Mouse (Mus musculus) limb, embryonic 12.5 days (tissue): ENCODE data around the gene Ifnl3. TPM values are rescaled to one million over a fixed set of nuclear protein-coding genes. Genes with fewer than 3 reads are reported as not detected.

Source experiments
- ATAC-seq: fragments of 200-750 bp; cut with Nextera tagmentation; 2 replicates; pipeline ENCODE4 v1.8.0; 2017; ENCODE audit warnings: low read depth, moderate TSS enrichment; ENCODE audit not compliant: insufficient number of reproducible peaks, insufficient read depth, low FRiP score, low TSS enrichment
- H3K27ac ChIP-seq: fragments of 300-500 bp; sonication (generic); 2 replicates; pipeline ENCODE4 v1.5.1; 2016; ENCODE audit warnings: mild to moderate bottlenecking, moderate library complexity
- H3K27me3 ChIP-seq: fragments of 300-500 bp; sonication (generic); 2 replicates; pipeline ENCODE4 v1.6.1; 2016; ENCODE audit warnings: mild to moderate bottlenecking, moderate library complexity
- H3K36me3 ChIP-seq: fragments of 300-500 bp; sonication (generic); 2 replicates; pipeline ENCODE4 v1.6.1; 2016; ENCODE audit warnings: mild to moderate bottlenecking, moderate library complexity
- H3K4me1 ChIP-seq: fragments of 300-500 bp; sonication (generic); replicated peaks from 2 replicates; pipeline ENCODE4 v1.6.1; 2016
- H3K4me2 ChIP-seq: fragments of 300-500 bp; sonication (generic); 2 replicates; pipeline ENCODE4 v1.6.1; 2016; ENCODE audit warnings: mild to moderate bottlenecking, moderate library complexity
- H3K4me3 ChIP-seq: fragments of 300-500 bp; sonication (generic); replicated peaks from 2 replicates; pipeline ENCODE4 v1.5.1; 2016; ENCODE audit warnings: mild to moderate bottlenecking
- H3K9ac ChIP-seq: fragments of 300-500 bp; sonication (generic); replicated peaks from 2 replicates; pipeline ENCODE4 v1.6.1; 2016; ENCODE audit warnings: mild to moderate bottlenecking, moderate library complexity
- H3K9me3 ChIP-seq: fragments of 300-500 bp; sonication (generic); 2 replicates; pipeline ENCODE4 v1.6.1; 2016; ENCODE audit warnings: mild to moderate bottlenecking, moderate library complexity
- WGBS: fragments of 180-500 bp; shearing (Covaris S2); methylation state at CpG from one replicate; pipeline ENCODE4 v1.1.7; 2016; 5-methylcytosine and 5-hydroxymethylcytosine counted together
- polyA plus RNA-seq: library from polyadenylated mRNA; unstranded; fragments of >200 nt; fragmentation: Nextera tagmentation; extraction: Ambion mirVana; gene quantifications from 2 replicates; pipeline ENCODE4 v1.2.1, GENCODE M21; 2016

The Ifnl3 gene
- polyA plus RNA-seq, 1 experiment from 2014 or later = not detected

DNA sequence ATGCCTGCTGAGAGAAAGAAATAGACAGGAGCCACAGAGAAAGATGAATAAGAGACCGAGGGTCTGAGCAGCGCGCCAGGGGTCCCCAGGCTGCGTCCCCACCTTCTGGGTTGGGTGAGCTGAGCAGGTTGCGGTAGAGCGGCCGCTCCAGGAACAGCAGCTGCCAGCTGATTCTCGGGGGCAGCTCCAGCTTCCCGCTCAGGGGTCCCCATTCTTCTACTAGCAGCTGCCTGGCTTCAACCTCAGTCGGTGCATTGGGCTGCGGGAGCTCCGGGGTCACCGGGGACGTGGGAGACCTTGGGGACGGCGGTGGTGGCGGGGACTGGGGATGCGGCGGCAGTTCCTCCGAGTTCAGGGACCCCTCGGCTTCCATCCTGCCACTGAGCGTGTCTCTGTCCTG, 24.0 kb downstream of the Ifnl3 start:
- Histone ChIP-seq H3K36me3 (no peaks in the 10 kb centered on the region), H3K27me3 (peaks cover 53% of the 10 kb centered on the region), H3K4me3 (peak overlapping the region; percentile 30), H3K9ac (0 out of 2 replicates have a peak overlapping the region, but pooled peaks have one; percentile 34), H3K4me2 (peak overlapping the region; percentile 57), H3K9me3 (0 out of 2 replicates have a peak, but pooled peaks cover 3% of the 10 kb centered on the region), H3K4me1 (peaks cover 17% of the 10 kb centered on the region), H3K27ac (no peak overlapping the region)
- no peak for ATAC-seq
- under 1% methylated on average over 22 of the region's 22 CpGs for WGBS

DNA sequence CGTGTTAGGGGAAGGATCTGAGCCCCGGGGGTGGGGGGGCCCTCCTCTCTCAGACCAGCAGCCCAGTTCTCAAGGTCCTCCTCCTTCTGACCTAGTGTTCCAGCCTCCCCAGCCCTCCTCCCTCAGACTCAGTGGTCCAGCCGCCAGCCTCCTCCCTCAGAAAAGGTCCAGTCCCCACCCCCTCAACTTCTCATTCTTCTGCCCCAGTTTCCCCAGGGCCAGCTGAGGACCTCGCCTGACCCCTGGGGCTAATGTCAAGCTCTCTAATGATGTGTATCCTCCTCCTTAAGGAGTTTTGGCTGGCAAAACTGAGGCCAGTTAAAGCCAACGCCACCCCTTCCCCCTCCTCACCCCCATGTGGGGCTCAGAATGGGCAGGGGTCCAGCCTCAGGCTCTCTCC, 24.5 kb downstream of the Ifnl3 start, which contains the start of gene Nccrp1:
Gene Nccrp1, minus strand, starts transcription at position 101 of the 400 bp plus-strand sequence.
- H3K4me3 ChIP-seq = peak within 1 kb of the TSS; percentile 30
- H3K9ac ChIP-seq = 0 out of 2 replicates have a peak within 1 kb of the TSS, but pooled peaks have one; percentile 34
- H3K36me3 ChIP-seq = no peaks in the 10 kb centered on the region
- peak within 1 kb of the TSS; percentile 57 for H3K4me2 ChIP-seq
- 8% methylated on average over 5 of the region's 5 CpGs for WGBS
- no peak within 1 kb of the TSS for H3K27ac ChIP-seq
- ATAC-seq = no peak
- peaks cover 53% of the 10 kb centered on the region for H3K27me3 ChIP-seq
- H3K9me3 ChIP-seq = 0 out of 2 replicates have a peak, but pooled peaks cover 3% of the 10 kb centered on the region
- peaks cover 17% of the 10 kb centered on the region for H3K4me1 ChIP-seq

DNA sequence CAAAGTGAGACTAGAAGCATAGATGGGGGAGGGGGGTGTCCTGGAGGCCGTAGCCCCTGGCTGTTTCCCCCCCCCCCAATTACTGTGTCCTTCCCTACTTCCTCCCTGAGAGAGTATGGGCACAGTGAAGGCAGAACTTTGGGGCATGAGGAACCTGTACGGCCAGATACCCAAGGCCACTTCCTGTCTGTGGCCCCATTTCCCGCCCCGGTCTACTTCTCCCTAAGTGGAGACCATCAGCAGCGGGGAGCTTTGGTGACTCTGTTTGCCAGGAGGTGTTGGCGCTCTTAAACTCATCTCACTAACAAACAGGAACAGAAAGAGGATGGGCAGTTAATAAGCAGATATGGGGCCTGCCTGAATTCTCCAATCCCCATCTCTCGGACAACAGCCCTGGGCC, 25.0 kb downstream of the Ifnl3 start:
- ATAC-seq = no peak
- H3K9ac ChIP-seq = no peak overlapping the region
- H3K9me3 ChIP-seq = peaks cover 5% of the 10 kb centered on the region; the same call in 1 of the 2 replicates
- WGBS = 70% methylated on average over 6 of the region's 7 CpGs
- no peak overlapping the region for H3K4me2 ChIP-seq
- no peak overlapping the region for H3K27ac ChIP-seq
- H3K4me3 ChIP-seq = no peak overlapping the region
- H3K27me3 ChIP-seq = peaks cover 53% of the 10 kb centered on the region
- H3K36me3 ChIP-seq = no peaks in the 10 kb centered on the region
- peaks cover 17% of the 10 kb centered on the region for H3K4me1 ChIP-seq

DNA sequence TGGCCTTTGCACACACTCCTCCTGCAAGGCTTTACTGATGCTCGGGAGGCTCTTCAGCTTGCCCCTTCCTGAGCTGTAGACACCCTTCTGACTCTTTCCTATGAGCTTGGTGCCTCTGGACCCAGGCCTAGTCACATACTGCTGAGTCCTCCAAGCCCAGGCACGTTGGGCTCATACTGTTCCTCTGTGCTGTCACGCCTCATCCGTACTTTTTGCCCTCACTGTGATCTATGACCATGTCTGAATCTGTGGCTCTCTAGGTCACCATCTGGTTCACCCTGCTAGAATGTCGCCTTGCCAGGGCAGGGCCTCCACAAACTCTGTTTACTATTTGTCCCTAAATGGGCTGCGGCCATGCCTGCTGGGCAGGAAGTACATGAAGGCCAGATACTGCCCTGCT, 30.4 kb downstream of the Ifnl3 start:
- Histone ChIP-seq H3K36me3 (no peaks in the 10 kb centered on the region), H3K27ac (no peak overlapping the region), H3K4me2 (no peak overlapping the region), H3K4me1 (peaks cover 5% of the 10 kb centered on the region), H3K27me3 (peaks cover 4% of the 10 kb centered on the region), H3K9me3 (peaks cover 14% of the 10 kb centered on the region; the same call in 1 of the 2 replicates), H3K4me3 (no peak overlapping the region), H3K9ac (no peak overlapping the region)
- no peak for ATAC-seq
- WGBS = 90% methylated on average over 6 of the region's 6 CpGs

DNA sequence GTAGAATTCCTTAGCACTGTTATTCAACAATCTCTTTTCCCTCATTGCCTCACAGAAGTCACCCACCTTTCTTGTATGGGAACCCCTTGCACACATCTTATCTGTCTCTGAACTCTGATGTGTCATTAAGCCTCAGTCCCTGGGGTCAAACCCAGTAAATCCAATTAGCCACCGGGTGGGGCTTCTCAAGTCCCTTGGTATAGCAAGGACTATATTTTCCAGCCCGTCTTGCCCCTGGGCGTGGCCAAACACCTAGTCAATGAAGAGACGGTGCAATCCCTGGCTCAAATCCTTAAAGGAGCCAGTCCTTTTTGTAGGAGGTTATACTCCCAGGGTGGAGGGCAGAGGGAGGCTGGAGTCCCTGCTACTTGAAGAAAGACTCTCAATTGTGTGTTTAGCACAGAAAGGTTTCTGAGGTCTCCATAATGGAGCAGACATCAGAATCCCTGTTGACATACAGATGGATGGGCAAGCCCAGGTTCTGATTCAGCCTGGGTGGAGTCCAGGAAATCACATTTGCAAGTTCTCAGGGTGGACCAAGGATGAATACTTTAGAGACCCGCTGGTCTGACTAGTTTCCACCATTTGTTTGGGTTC, 33.4 kb downstream of the Ifnl3 start:
- no peak for ATAC-seq
- H3K36me3 ChIP-seq = peaks cover 28% of the 10 kb centered on the region
- peaks cover 11% of the 10 kb centered on the region; the same call in 1 of the 2 replicates for H3K9me3 ChIP-seq
- H3K27me3 ChIP-seq = no peaks in the 10 kb centered on the region
- no peak overlapping the region for H3K9ac ChIP-seq
- WGBS = 21% methylated on average over 5 of the region's 5 CpGs
- no peak overlapping the region for H3K4me2 ChIP-seq
- H3K4me3 ChIP-seq = no peak overlapping the region
- 0 out of 2 replicates have a peak overlapping the region, but pooled peaks have one; percentile 12 for H3K27ac ChIP-seq
- H3K4me1 ChIP-seq = peaks cover 10% of the 10 kb centered on the region

DNA sequence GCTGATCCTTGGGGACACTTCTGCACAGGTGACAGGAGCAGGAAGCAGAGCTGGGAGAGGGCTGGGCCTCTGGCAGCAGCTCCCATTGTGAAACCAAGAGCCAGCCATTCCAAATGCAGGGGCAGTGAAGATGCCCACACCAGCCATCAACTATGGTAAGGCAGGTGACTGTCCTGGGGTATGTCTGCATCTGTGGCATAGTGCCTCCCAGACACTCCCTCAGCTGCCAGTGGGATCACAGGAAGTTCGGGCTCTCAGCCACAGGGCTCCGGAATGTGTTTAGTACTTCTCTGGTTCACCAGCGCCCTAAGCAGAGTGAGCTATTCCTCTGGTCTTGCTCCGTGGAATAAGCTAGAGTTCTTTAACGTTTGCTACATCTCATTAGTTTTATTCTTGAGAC, 34.4 kb downstream of the Ifnl3 start:
- Histone ChIP-seq H3K36me3 (peaks cover 35% of the 10 kb centered on the region), H3K4me1 (peaks cover 10% of the 10 kb centered on the region), H3K27ac (0 out of 2 replicates have a peak overlapping the region, but pooled peaks have one; percentile 35), H3K27me3 (no peaks in the 10 kb centered on the region), H3K9ac (no peak overlapping the region), H3K9me3 (peaks cover 11% of the 10 kb centered on the region; the same call in 1 of the 2 replicates), H3K4me2 (no peak overlapping the region), H3K4me3 (no peak overlapping the region)
- 65% methylated on average over 5 of the region's 5 CpGs for WGBS
- ATAC-seq = no peak

DNA sequence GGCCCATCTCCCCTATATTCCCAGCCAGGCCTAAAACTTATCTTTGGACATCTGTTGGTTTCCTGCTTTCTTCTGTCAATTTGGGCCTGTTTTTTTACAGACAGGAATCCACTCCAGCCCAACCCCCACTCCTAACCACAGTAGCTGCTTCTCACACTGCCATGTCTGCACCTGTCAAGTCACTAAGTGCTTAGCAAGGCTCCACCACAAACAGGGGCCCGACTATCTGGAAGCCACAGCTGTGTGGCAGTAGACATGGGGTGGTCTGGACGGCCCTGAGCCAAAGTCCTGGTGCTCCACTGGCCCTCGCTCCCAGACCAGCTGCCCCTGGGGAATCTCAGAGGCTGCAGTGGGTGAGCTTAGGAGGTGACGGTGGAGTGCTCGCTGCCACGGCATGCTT, 35.1 kb downstream of the Ifnl3 start:
- H3K27me3 ChIP-seq = no peaks in the 10 kb centered on the region

DNA sequence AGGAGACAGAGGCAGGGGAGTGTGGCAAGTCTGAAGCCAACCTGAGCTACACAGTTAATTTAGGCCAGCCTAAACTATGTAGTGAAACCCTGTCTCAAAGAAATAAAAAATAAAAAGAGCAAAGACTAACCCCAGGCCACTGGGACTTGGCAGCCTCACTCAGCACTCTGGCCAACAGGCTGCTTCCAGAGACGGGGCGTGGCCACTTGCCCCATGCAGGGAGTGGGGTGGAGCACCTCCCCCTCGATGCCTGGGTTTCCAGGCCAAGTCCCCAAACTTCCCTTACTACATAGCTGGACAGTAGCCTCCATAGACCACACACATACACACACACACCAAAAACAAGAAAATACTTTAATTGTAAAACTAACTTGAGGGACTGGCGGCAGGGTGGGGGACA, 35.9 kb downstream of the Ifnl3 start:
- Histone ChIP-seq H3K9me3 (no peaks in the 10 kb centered on the region), H3K4me3 (no peak overlapping the region), H3K27me3 (no peaks in the 10 kb centered on the region), H3K4me2 (no peak overlapping the region), H3K36me3 (peaks cover 49% of the 10 kb centered on the region), H3K9ac (no peak overlapping the region), H3K27ac (no peak overlapping the region), H3K4me1 (peaks cover 10% of the 10 kb centered on the region)
- whole genome bisulfite sequencing = 46% methylated on average over 4 of the region's 4 CpGs
- ATAC-seq = no peak

More for the DNA sequence above, 35.1 kb downstream of the Ifnl3 start:
- Histone ChIP-seq H3K4me3 (no peak overlapping the region), H3K9ac (no peak overlapping the region), H3K36me3 (peaks cover 41% of the 10 kb centered on the region), H3K27ac (peak overlapping the region; percentile 50; the same call in 1 of the 2 replicates), H3K9me3 (peaks cover 8% of the 10 kb centered on the region; the same call in 1 of the 2 replicates), H3K4me2 (no peak overlapping the region), H3K4me1 (peaks cover 10% of the 10 kb centered on the region)
- peak; percentile 56; the same call in 1 of the 2 replicates for ATAC-seq
- 69% methylated on average over 6 of the region's 6 CpGs for WGBS

DNA sequence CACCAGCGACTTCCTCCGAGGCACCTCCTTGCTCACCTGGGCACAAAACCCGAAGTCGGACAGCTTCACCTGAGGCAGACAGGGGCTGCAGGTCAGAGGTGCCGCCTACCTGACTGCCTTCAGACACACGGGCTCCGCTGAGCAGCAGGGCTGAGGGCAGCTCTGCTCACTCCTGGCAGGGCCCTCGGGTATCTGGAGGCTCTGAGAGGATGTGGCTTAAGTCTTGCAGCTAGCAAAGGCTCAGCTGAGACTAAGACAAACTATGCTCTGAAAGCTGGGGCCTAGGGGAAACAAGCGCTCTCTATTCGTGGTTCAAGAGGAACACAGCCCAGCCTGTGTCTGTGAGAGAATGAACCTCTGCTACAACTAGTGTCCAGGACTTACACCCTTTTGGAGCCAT, 38.2 kb downstream of the Ifnl3 start:
- H3K4me1 ChIP-seq = peaks cover 10% of the 10 kb centered on the region
- H3K9me3 ChIP-seq = no peaks in the 10 kb centered on the region
- H3K36me3 ChIP-seq = peaks cover 73% of the 10 kb centered on the region
- no peak for ATAC-seq
- no peak overlapping the region for H3K27ac ChIP-seq
- H3K4me2 ChIP-seq = no peak overlapping the region
- H3K27me3 ChIP-seq = no peaks in the 10 kb centered on the region
- whole genome bisulfite sequencing = 90% methylated on average over 10 of the region's 10 CpGs
- no peak overlapping the region for H3K9ac ChIP-seq
- no peak overlapping the region for H3K4me3 ChIP-seq

DNA sequence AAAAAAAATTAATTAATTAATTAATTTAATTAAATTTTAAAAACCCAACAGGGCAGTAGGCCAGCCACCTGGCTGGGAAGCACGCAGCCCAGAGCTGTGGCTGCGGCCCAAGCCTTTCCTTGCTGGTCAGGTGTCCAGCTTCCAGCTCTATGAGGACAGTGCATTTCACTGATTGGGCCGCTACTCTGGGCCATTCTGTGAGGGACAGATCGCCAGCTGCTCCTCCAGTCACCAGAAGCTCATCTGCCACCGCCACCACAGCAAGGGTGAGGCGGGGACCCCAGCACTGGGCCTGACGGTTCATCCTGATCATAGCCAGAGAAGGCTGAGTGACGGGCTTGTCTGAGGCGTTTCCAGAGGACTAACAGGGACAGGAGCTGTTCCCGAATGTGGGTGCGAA, 39.3 kb downstream of the Ifnl3 start:
- H3K4me2 ChIP-seq = no peak overlapping the region
- no peak overlapping the region for H3K4me3 ChIP-seq
- no peak overlapping the region for H3K9ac ChIP-seq
- peaks cover 84% of the 10 kb centered on the region for H3K36me3 ChIP-seq
- H3K9me3 ChIP-seq = no peaks in the 10 kb centered on the region
- no peak overlapping the region for H3K27ac ChIP-seq
- no peak for ATAC-seq
- 94% methylated on average over 11 of the region's 11 CpGs for WGBS
- H3K4me1 ChIP-seq = peaks cover 5% of the 10 kb centered on the region; the same call in 1 of the 2 replicates
- no peaks in the 10 kb centered on the region for H3K27me3 ChIP-seq

DNA sequence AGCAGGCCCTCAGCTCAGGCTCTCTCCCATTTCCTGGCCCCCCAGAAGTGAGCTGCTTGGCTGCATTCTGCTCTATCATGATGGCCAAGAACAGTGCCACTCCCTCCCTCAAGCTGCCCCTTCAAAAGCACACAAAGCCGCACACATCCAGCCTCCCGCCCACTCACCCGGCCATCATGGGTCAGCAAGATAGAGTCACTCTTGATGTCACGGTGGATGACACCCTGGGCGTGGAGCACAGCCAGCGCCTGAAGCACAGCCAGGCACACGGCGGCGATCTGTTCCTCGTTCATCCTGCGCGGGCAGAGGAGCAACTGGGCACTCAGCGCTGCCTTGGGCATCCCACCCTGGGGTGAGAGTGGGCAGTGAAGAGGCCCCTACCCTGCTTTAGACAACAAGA, 39.7 kb downstream of the Ifnl3 start:
- H3K4me3 ChIP-seq = no peak overlapping the region
- peaks cover 88% of the 10 kb centered on the region for H3K36me3 ChIP-seq
- WGBS = 94% methylated on average over 13 of the region's 13 CpGs
- H3K4me1 ChIP-seq = peaks cover 5% of the 10 kb centered on the region; the same call in 1 of the 2 replicates
- H3K9me3 ChIP-seq = no peaks in the 10 kb centered on the region
- H3K27ac ChIP-seq = no peak overlapping the region
- ATAC-seq = no peak
- H3K4me2 ChIP-seq = no peak overlapping the region
- no peak overlapping the region for H3K9ac ChIP-seq
- H3K27me3 ChIP-seq = no peaks in the 10 kb centered on the region
